In the genomic region with DNA sequence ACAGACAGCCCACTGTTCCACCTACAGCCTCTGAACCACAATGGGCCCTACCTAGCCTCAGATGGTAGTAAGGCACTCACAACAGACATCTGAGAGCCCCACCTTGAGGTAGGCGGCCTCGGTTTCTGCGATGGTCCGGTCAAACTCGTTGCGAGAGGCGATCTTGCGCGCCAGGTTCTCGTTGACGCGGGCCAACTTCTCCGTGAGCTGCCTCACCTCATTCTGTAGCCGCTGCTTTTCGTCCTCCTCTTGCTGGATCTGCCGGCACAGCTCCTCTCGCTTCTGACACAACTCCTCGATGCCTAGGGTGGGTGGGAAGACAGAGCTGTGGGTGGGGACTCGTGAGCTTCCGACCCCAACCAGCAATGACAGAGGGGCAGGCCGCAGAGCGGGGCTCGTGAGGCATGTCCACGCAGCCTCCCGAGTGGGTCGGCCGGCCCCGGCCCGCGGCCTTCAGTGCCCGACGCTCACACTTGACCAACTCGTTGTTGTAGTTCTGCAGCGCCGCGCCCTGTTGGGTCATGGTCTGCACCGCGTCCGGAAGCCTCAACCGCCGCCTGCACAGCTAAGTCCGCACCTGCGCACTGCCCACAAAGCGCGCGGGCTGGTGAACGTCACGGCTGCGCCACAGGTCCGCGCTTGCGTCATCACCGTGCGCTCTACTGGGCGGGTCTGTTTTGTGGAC, we compare ENCODE assay signal across 8 mouse cellular contexts. TPM values are rescaled to one million over a fixed set of nuclear protein-coding genes. Genes with fewer than 3 reads are reported as not detected.
DNase-seq lines count a peak whose midpoint lies in the region; ATAC-seq and TF ChIP-seq lines count a peak whose summit lies in the region.

A gene (minus strand): TSS at position 612 of the 685 bp plus-strand sequence.
A gene (plus strand): TSS at position 652 of the 685 bp plus-strand sequence.

- peaks cover 80% of the 10 kb centered on the region for H3K36me3 ChIP-seq in megakaryocyte, embryonic 14.5 days (replicated peaks; ENCODE audit: low read length)

- no peak within 1 kb of the TSS for H3K27ac ChIP-seq in cortical plate, adult 2 months (ENCODE audit: insufficient read depth, low read length)

- H3K27me3 ChIP-seq in megakaryocyte, embryonic 14.5 days (replicated peaks), result no peaks in the 10 kb centered on the region

- peak; percentile 92 to 95 for DNase-seq in gastrocnemius, adult 8-10 months (ENCODE audit: low spot score in 2 of 2)
- peak; percentile 82 for DNase-seq in hindlimb bud, embryonic 11.5 days (ENCODE audit: extremely low spot score, low read depth, low spot score)
- DNase-seq in left cerebral cortex, adult 8-10 months (ENCODE audit: low spot score in 2 of 2), result peak; percentile 94 to 99
- peak; percentile 98 to 99 for DNase-seq in right cerebral cortex, postnatal 10 days (ENCODE audit: low spot score in 2 of 2)
- peak; percentile 99 for DNase-seq in urinary bladder, postnatal 25 days (ENCODE audit: low spot score)

- 0 out of 2 replicates have a peak, but pooled peaks have one; percentile 20 for TF ChIP-seq CTCF in cortical plate, adult 2 months (IDR thresholded peaks at IDR 0.05; ENCODE audit: extremely low read depth, insufficient read depth, low read length)

- peak within 1 kb of the TSS; percentile 81 for H3K4me3 ChIP-seq in cortical plate, adult 2 months (ENCODE audit: insufficient read depth, low read length)
- H3K4me3 ChIP-seq in megakaryocyte, embryonic 14.5 days (replicated peaks), result peak within 1 kb of the TSS; percentile 97

- peak; percentile 92 for TF ChIP-seq POLR2A in cortical plate, adult 2 months (IDR thresholded peaks at IDR 0.05; ENCODE audit: extremely low read depth, insufficient read depth, low read length)

- no peaks in the 10 kb centered on the region; the same call in 1 of the 2 replicates for H3K4me1 ChIP-seq in cortical plate, adult 2 months (ENCODE audit: control insufficient read depth, insufficient read depth, low read length)
- peaks cover 76% of the 10 kb centered on the region for H3K4me1 ChIP-seq in megakaryocyte, embryonic 14.5 days

- no peaks in the 10 kb centered on the region for H3K9me3 ChIP-seq in megakaryocyte, embryonic 14.5 days

- ATAC-seq in activated CD4-positive, CD25-positive, alpha-beta regulatory T cell, adult 4 months, result peak; percentile 92

RNA-seq across cellular contexts. Expression of the first gene that starts in this region (rescaled TPM):
- 100 to 1,000 TPM; 127 to 134 TPM for polyA plus RNA-seq in activated CD4-positive, CD25-positive, alpha-beta regulatory T cell, adult 4 months (2017; shearing (Covaris generic))
- 87.9 and 93.2 TPM in 2 replicates for polyA plus RNA-seq in cortical plate, adult 2 months (2012; rRNA removed)
- total RNA-seq in gastrocnemius, adult 8-10 months (2022), result 10 to 100 TPM; 29.0 to 36.4 (median 31.2) TPM
- 10 to 100 TPM; 57.5 to 67.8 (median 62.1) TPM for total RNA-seq in left cerebral cortex, adult 8-10 months (2022)
- polyA plus RNA-seq in megakaryocyte, embryonic 14.5 days (2012; ENCODE audit: insufficient read depth, low replicate concordance), result 34.6 and 160 TPM in 2 replicates

RNA-seq across cellular contexts. Expression of the second gene that starts in this region (rescaled TPM):
- polyA plus RNA-seq in activated CD4-positive, CD25-positive, alpha-beta regulatory T cell, adult 4 months (2017; shearing (Covaris generic)), result 10 to 100 TPM; 24.8 to 39.3 TPM
- polyA plus RNA-seq in cortical plate, adult 2 months (2012; rRNA removed), result 75.7 and 76.5 TPM in 2 replicates
- 10 to 100 TPM; 30.4 to 33.4 (median 31.3) TPM for total RNA-seq in gastrocnemius, adult 8-10 months (2022)
- 100 to 1,000 TPM in 2 of 4 experiments, 10 to 100 TPM in 2; 88.6 to 111 (median 96.9) TPM for total RNA-seq in left cerebral cortex, adult 8-10 months (2022)
- polyA plus RNA-seq in megakaryocyte, embryonic 14.5 days (2012; ENCODE audit: insufficient read depth, low replicate concordance), result 3.1 and 14.8 TPM in 2 replicates
